Mouse (Mus musculus) hematopoietic stem cell, adult 5-6 weeks (primary cell): ENCODE results near the gene Tom1l2. TPM values are rescaled to one million over a fixed set of nuclear protein-coding genes. Genes with fewer than 3 reads are reported as not detected.
A peak's percentile ranks its signal among the peaks of the same experiment; 100 is the strongest.

Experiments used
- ATAC-seq, 2 experiments: fragments of 125-278 bp in 1 of 2; replicated peaks in 1 of 2; 2 replicates each; pipeline ENCODE4 v1.8.0; 2016 to 2017; ENCODE audit warnings: inconsistent platforms in 2 of 2, mild to moderate bottlenecking in 2 of 2, moderate number of reproducible peaks in 2 of 2, low read depth in 1 of 2, moderate TSS enrichment in 1 of 2; ENCODE audit not compliant: low FRiP score in 2 of 2, poor library complexity in 2 of 2, severe bottlenecking in 2 of 2, insufficient read depth in 1 of 2, low TSS enrichment in 1 of 2
- total RNA-seq: library from RNA; stranded (forward); fragments of 172-1452, 232-1000 nt; gene quantifications from 2 replicates; pipeline ENCODE4 v1.2.3, GENCODE M21; 2017

The Tom1l2 gene
- total RNA-seq, 1 experiment from 2014 or later, result 13.5 TPM

DNA sequence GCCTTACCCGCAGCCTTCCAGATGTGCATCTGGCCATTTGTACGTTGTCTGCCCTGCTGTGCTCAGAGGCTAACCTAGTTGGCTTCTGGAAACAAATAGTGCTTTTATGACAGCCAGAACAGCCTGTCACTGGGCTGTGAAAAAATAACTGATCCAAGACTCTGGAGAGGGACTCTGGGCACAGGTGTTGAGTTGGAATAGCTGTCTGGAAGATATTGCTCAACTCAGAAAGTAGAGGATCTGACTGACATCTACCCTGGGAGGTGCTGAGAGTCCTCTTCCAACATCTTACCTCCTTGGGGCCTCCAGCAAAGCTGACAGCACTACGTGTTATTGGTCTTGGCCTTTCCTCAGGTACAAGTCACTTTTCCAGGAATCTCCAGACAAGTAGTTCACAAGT lies 97.1 kb downstream of the Tom1l2 start:
- no peak for ATAC-seq

- ATAC-seq, result no peak
Observed at GRCm38 (mm10) chr11:60255181-60255580, 97.5 kb downstream of the Tom1l2 start.

DNA sequence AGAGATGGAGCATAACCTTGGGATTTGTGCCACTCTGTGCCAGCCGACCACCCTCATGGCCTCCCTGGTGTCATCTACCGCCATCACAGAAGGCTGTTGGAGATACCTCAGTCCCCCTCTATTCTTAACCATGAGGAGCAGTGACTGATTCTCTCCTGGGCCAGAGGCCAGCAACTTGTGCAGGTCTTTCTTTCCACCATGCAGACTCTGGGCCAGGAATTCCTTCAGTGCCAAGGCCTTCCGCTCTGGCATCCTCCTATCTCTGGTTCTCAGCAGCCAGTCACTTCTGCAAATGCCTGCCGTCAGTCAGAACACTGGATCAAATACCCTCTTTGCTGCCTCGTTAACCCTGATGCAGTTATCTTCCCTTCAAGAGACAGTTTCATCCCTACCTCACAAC lies 98.4 kb downstream of the Tom1l2 start:
- no peak for ATAC-seq

DNA sequence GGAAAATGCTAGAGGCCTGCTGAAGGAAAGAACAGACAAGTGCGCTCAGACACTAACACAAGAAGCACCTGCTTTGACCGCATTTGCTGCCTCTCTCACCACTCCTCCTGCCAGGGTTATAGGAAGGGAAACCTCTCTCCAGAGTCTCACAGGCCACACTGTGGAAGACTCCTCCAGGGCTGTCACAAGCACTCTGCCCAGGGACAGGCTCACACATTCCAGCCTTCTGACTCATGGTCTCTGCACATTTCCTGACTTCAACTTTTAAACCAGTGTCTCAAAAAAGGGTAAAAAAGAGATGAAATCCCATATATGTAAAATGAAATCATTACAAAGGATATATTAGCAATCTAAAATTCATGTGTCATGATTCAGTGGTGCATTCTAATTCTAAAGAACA lies 99.2 kb downstream of the Tom1l2 start:
- no peak for ATAC-seq

- ATAC-seq, result peak; percentile 77 to 81
Observed at GRCm38 (mm10) chr11:60250971-60251643, 101.6 kb downstream of the Tom1l2 start.

GRCm38 (mm10) chr11:60249885-60250284 lies 102.8 kb downstream of the Tom1l2 start:
- ATAC-seq, result no peak

- ATAC-seq, result no peak
Observed at GRCm38 (mm10) chr11:60248596-60249404, 103.9 kb downstream of the Tom1l2 start.

DNA sequence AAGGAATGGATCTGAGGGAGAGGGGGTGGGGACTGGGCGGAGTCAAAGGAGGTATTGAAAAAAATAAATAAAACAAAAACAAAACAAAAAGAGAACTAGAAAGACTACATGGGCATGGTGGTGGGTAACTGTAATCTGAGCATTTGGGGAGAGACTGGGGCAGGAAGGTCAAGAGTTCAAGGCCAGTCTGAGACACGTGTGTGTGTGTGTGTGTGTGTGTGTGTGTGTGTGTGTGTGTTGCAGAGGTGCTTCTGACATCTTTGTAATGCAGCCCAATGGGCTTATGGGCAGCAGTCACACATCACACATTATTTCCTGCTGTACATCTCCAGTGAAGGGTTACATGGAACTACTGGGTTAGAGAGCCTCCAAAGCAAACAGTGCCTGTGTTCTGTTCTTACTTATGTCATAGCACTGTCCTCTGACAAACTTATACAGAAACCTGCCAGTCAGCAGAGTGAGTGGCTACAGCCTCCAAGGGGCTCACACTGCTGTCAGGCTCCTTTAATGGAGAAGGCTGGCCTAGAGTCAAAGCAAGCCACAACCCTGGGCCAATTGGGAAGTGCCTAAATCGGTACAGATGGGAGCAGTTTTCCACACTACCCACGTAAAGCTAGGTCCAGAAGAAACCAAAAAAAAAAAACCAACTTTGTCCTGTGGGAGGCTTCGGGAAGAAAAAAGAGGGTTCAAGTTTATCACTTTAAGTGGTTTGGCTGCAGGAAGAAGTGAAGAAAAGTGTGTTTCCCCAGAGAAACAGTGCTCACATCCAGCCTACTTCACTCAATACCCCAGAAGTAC lies 104.8 kb downstream of the Tom1l2 start:
- no peak for ATAC-seq

- peak in 1 of 2 experiments; percentile 22; a peak in 1 of 4 replicates for ATAC-seq
Observed at GRCm38 (mm10) chr11:60246077-60246476, 106.6 kb downstream of the Tom1l2 start.

DNA sequence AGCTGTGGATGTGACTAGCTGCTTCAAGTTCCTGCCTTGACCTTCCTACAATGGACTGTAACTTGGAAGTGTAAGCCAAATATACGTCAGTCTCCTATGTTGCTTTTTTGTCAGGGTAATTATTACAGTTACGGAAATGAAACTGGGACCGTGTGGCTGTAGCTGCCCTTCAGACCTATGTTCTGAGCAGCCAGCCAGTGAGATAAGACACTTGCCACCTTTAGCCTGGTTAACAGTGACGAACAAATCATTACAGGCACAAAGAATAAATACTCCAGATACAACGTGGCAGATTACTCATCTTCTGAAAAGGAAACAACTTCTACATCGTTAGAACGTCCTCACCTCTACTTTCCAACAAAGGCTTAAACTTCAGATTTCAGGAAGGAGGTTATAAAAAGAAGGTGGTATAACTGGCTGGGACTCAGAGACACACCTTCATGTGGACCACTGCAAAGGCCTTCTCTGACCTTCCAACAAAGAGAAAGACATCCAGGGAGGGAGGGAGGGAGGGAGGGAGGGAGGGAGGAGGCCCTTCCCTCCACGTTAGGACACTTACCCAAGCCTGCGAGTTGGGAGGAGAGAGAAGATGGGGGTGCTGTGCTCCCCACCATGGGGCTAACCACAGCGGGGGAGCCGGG lies 108.1 kb downstream of the Tom1l2 start:
- no peak for ATAC-seq

DNA sequence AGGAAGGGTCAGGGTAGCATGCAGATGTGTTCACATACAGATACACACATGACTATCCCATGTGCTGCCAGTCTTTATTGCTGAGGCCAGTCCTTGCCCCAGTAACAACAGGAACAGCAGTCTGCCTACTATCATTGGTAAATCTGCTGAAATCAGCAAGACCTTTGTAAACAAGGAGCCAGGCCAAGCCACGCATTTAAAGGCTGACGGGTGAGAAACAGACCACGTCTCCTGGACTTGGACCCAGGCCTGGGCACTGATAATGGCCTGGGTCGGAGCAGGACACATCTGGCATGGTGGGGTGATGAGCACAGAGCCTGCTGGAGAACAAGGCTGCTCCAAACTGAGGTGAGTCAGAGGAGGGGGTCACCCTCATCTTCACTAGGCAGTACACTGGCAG lies 112.2 kb downstream of the Tom1l2 start:
- ATAC-seq, result no peak

DNA sequence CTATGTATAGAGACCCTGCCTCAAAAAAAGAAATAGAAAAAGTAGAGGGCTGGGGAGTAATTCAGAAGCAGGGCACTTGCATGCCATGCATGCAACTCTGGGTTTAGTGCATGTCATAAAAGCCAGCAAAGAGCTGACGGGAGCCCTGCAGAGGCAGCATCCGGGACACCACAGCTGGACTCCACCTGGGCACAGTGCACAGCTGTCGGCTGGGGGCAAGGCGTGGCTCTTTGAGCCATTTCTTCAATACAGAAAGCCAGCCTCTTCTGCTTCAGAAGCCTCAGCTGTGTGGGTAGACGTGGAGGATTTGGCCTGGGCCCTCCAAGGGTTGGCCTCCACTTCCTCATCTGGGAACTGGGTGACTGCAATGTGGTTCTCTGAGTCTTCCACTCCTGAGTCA lies 117.4 kb downstream of the Tom1l2 start:
- ATAC-seq, result no peak

- no peak for ATAC-seq
Observed at GRCm38 (mm10) chr11:60233235-60233634, 119.5 kb downstream of the Tom1l2 start.

- ATAC-seq, result no peak
Observed at GRCm38 (mm10) chr11:60232441-60233058, 120.2 kb downstream of the Tom1l2 start.

DNA sequence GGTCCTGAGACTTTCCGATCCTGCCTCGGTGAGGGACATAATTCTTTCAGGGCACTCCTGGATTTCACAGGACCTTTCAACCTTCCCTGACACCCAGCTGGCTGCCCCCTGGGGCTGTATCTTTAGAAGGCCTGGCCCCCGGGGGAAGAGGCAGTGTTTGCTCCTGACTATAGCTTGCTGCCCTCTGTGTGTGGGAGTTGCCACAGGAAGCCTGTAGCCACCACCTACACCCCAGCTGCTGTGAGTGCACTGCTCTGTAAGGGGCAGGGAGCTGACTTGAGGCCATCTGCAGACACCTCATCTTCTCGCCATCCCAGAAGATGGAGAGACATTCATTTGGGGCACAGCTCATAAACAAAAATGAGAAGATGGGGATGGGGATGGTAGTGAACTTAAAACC lies 120.8 kb downstream of the Tom1l2 start:
- no peak for ATAC-seq

- ATAC-seq, result no peak
Observed at GRCm38 (mm10) chr11:60231326-60231725, 121.4 kb downstream of the Tom1l2 start.

- ATAC-seq, result no peak
Observed at GRCm38 (mm10) chr11:60230512-60230911, 122.2 kb downstream of the Tom1l2 start.
